Mouse (Mus musculus): ENCODE data around the gene Dnah9. TPM values are rescaled to one million over a fixed set of nuclear protein-coding genes. Genes with fewer than 3 reads are reported as not detected.

The Dnah9 gene
- total and polyA plus RNA-seq, 2 experiments from 2014 or later = 2.3 to 4.9 TPM

GRCm38 (mm10) chr11:65820280-65820679, 348.1 kb downstream of the Dnah9 start:
- Histone ChIP-seq H3K36me3 (ENCODE audit: insufficient read depth, low read length) (peaks cover 18% of the 10 kb centered on the region), H3K9ac (replicated peaks; ENCODE audit: low read length, poor library complexity, severe bottlenecking) (no peak overlapping the region), H3K4me3 (ENCODE audit: low read depth, low read length) (no peak overlapping the region), H3K9me3 (ENCODE audit: low read length) (no peaks in the 10 kb centered on the region), H3K4me1 (ENCODE audit: insufficient read depth, low read length) (no peaks in the 10 kb centered on the region), H3K4me2 (ENCODE audit: low read depth, low read length, poor library complexity, severe bottlenecking) (no peak overlapping the region), H3K27ac (ENCODE audit: low read depth, low read length) (no peak overlapping the region), H3K27me3 (ENCODE audit: insufficient read depth, low read length) (no peaks in the 10 kb centered on the region)
- ATAC-seq (ENCODE audit: low FRiP score) = no peak
- TF ChIP-seq CTCF (IDR thresholded peaks at IDR 0.05) = peak; percentile 84
- DNase-seq (ENCODE audit: low spot score) = peak; percentile 68
- 70% methylated on average over 5 of the region's 5 CpGs for WGBS

- 80% methylated on average over 1 of the region's 1 CpGs for WGBS
- no peak for TF ChIP-seq CTCF (IDR thresholded peaks at IDR 0.05)
- peaks cover 26% of the 10 kb centered on the region for H3K36me3 ChIP-seq (ENCODE audit: insufficient read depth, low read length)
- no peak for ATAC-seq (ENCODE audit: low FRiP score)
- no peaks in the 10 kb centered on the region for H3K9me3 ChIP-seq (ENCODE audit: low read length)
- DNase-seq (ENCODE audit: low spot score) = no peak
- H3K9ac ChIP-seq (replicated peaks; ENCODE audit: low read length, poor library complexity, severe bottlenecking) = no peak overlapping the region
- no peaks in the 10 kb centered on the region for H3K4me1 ChIP-seq (ENCODE audit: insufficient read depth, low read length)
- no peak overlapping the region for H3K27ac ChIP-seq (ENCODE audit: low read depth, low read length)
- H3K4me2 ChIP-seq (ENCODE audit: low read depth, low read length, poor library complexity, severe bottlenecking) = no peak overlapping the region
- H3K27me3 ChIP-seq (ENCODE audit: insufficient read depth, low read length) = no peaks in the 10 kb centered on the region
- no peak overlapping the region for H3K4me3 ChIP-seq (ENCODE audit: low read depth, low read length)
Observed at GRCm38 (mm10) chr11:65818193-65818592, 350.2 kb downstream of the Dnah9 start.

- WGBS = 51% methylated on average over 6 of the region's 6 CpGs
- Histone ChIP-seq H3K9ac (replicated peaks; ENCODE audit: low read length, poor library complexity, severe bottlenecking) (no peak overlapping the region), H3K36me3 (ENCODE audit: insufficient read depth, low read length) (peaks cover 23% of the 10 kb centered on the region), H3K4me2 (ENCODE audit: low read depth, low read length, poor library complexity, severe bottlenecking) (no peak overlapping the region), H3K4me1 (ENCODE audit: insufficient read depth, low read length) (no peaks in the 10 kb centered on the region), H3K27ac (ENCODE audit: low read depth, low read length) (no peak overlapping the region), H3K27me3 (ENCODE audit: insufficient read depth, low read length) (no peaks in the 10 kb centered on the region), H3K9me3 (ENCODE audit: low read length) (no peaks in the 10 kb centered on the region), H3K4me3 (ENCODE audit: low read depth, low read length) (no peak overlapping the region)
- TF ChIP-seq CTCF (IDR thresholded peaks at IDR 0.05) = no peak
- DNase-seq (ENCODE audit: low spot score) (peak; percentile 9), ATAC-seq (ENCODE audit: low FRiP score) (no peak)
Observed at GRCm38 (mm10) chr11:65816237-65816636, 352.1 kb downstream of the Dnah9 start.

GRCm38 (mm10) chr11:65814381-65814780, 354.0 kb downstream of the Dnah9 start:
- H3K4me2 ChIP-seq (ENCODE audit: low read depth, low read length, poor library complexity, severe bottlenecking) = no peak overlapping the region
- H3K36me3 ChIP-seq (ENCODE audit: insufficient read depth, low read length) = peaks cover 23% of the 10 kb centered on the region
- H3K9ac ChIP-seq (replicated peaks; ENCODE audit: low read length, poor library complexity, severe bottlenecking) = no peak overlapping the region
- DNase-seq (ENCODE audit: low spot score) (peak; percentile 3), ATAC-seq (ENCODE audit: low FRiP score) (no peak)
- no peaks in the 10 kb centered on the region for H3K9me3 ChIP-seq (ENCODE audit: low read length)
- H3K27ac ChIP-seq (ENCODE audit: low read depth, low read length) = no peak overlapping the region
- H3K4me3 ChIP-seq (ENCODE audit: low read depth, low read length) = no peak overlapping the region
- 89% methylated on average over 9 of the region's 9 CpGs for WGBS
- TF ChIP-seq CTCF (IDR thresholded peaks at IDR 0.05) = no peak
- no peaks in the 10 kb centered on the region for H3K4me1 ChIP-seq (ENCODE audit: insufficient read depth, low read length)
- no peaks in the 10 kb centered on the region for H3K27me3 ChIP-seq (ENCODE audit: insufficient read depth, low read length)

GRCm38 (mm10) chr11:65812088-65812487, 356.3 kb downstream of the Dnah9 start:
- H3K9me3 ChIP-seq (ENCODE audit: low read length) = no peaks in the 10 kb centered on the region
- no peak overlapping the region for H3K27ac ChIP-seq (ENCODE audit: low read depth, low read length)
- H3K4me2 ChIP-seq (ENCODE audit: low read depth, low read length, poor library complexity, severe bottlenecking) = no peak overlapping the region
- no peak for DNase-seq (ENCODE audit: low spot score)
- WGBS = 25% methylated on average over 5 of the region's 5 CpGs
- H3K4me3 ChIP-seq (ENCODE audit: low read depth, low read length) = no peak overlapping the region
- TF ChIP-seq CTCF (IDR thresholded peaks at IDR 0.05) = no peak
- H3K9ac ChIP-seq (replicated peaks; ENCODE audit: low read length, poor library complexity, severe bottlenecking) = no peak overlapping the region
- no peaks in the 10 kb centered on the region for H3K4me1 ChIP-seq (ENCODE audit: insufficient read depth, low read length)
- ATAC-seq (ENCODE audit: low FRiP score) = no peak
- H3K36me3 ChIP-seq (ENCODE audit: insufficient read depth, low read length) = peaks cover 23% of the 10 kb centered on the region
- no peaks in the 10 kb centered on the region for H3K27me3 ChIP-seq (ENCODE audit: insufficient read depth, low read length)

GRCm38 (mm10) chr11:65807601-65808000, 360.8 kb downstream of the Dnah9 start:
- no peak for ATAC-seq (ENCODE audit: low FRiP score)
- H3K27me3 ChIP-seq (ENCODE audit: insufficient read depth, low read length) = no peaks in the 10 kb centered on the region
- H3K9me3 ChIP-seq (ENCODE audit: low read length) = no peaks in the 10 kb centered on the region
- H3K9ac ChIP-seq (replicated peaks; ENCODE audit: low read length, poor library complexity, severe bottlenecking) = peak overlapping the region; percentile 69
- no peak for TF ChIP-seq CTCF (IDR thresholded peaks at IDR 0.05)
- H3K4me3 ChIP-seq (ENCODE audit: low read depth, low read length) = peak overlapping the region; percentile 83
- no peak for DNase-seq (ENCODE audit: low spot score)
- WGBS = 46% methylated on average over 7 of the region's 7 CpGs
- 0 out of 2 replicates have a peak overlapping the region, but pooled peaks have one; percentile 77 for H3K27ac ChIP-seq (ENCODE audit: low read depth, low read length)
- H3K36me3 ChIP-seq (ENCODE audit: insufficient read depth, low read length) = no peaks in the 10 kb centered on the region
- peak overlapping the region; percentile 89 for H3K4me2 ChIP-seq (ENCODE audit: low read depth, low read length, poor library complexity, severe bottlenecking)
- H3K4me1 ChIP-seq (ENCODE audit: insufficient read depth, low read length) = no peaks in the 10 kb centered on the region
